Mouse (Mus musculus) MEL (cell line): ENCODE data around the gene Ubr1. TPM values are rescaled to one million over a fixed set of nuclear protein-coding genes. Genes with fewer than 3 reads are reported as not detected.

Experiments used
- DNase-seq: peaks from one replicate; pipeline ENCODE4 v3.0.0; 2011; ENCODE audit warnings: low read depth, low spot score
- H3K27ac ChIP-seq: 2 replicates; pipeline ENCODE4 v1.5.1; 2012; ENCODE audit warnings: low read depth, mild to moderate bottlenecking, control low read depth, low read length, moderate library complexity; ENCODE audit not compliant: control insufficient read depth
- H3K27me3 ChIP-seq, 2 experiments: fragments of 150-350 bp in 1 of 2; sonication (generic) in 1 of 2; 2 replicates each; pipeline ENCODE4 v1.6.1; 2012; ENCODE audit warnings: low read length in 2 of 2, mild to moderate bottlenecking in 2 of 2, improper control_type of control experiment in 1 of 2, moderate library complexity in 1 of 2; ENCODE audit not compliant: insufficient read depth in 2 of 2, control insufficient read depth in 1 of 2
- H3K36me3 ChIP-seq, 2 experiments: 2 replicates each; pipeline ENCODE4 v1.6.1; 2012 to 2014; ENCODE audit warnings: low read length in 2 of 2, improper control_type of control experiment in 1 of 2, inconsistent platforms in 1 of 2, mild to moderate bottlenecking in 1 of 2; ENCODE audit not compliant: insufficient read depth in 2 of 2, control insufficient read depth in 1 of 2
- H3K4me1 ChIP-seq, 2 experiments: fragments of 150-350 bp in 1 of 2; sonication (generic) in 1 of 2; 2 replicates each; pipeline ENCODE4 v1.6.1; 2012; ENCODE audit warnings: low read length in 2 of 2, improper control_type of control experiment in 1 of 2, mild to moderate bottlenecking in 1 of 2; ENCODE audit not compliant: insufficient read depth in 2 of 2, control insufficient read depth in 1 of 2
- H3K4me3 ChIP-seq, 2 experiments: fragments of 150-350 bp in 1 of 2; sonication (generic) in 1 of 2; 2 replicates each; pipeline ENCODE4 v1.5.1; 2012; ENCODE audit warnings: low read depth in 2 of 2, low read length in 2 of 2, mild to moderate bottlenecking in 2 of 2, moderate library complexity in 2 of 2, control low read depth in 1 of 2, improper control_type of control experiment in 1 of 2; ENCODE audit not compliant: control insufficient read depth in 1 of 2, insufficient read depth in 1 of 2
- H3K79me2 ChIP-seq: 2 replicates; pipeline ENCODE4 v1.6.1; 2012; ENCODE audit warnings: mild to moderate bottlenecking, low read length, moderate library complexity; ENCODE audit not compliant: control insufficient read depth, poor library complexity, insufficient read depth
- H3K9ac ChIP-seq: 2 replicates; pipeline ENCODE4 v1.6.1; 2012; ENCODE audit warnings: low read depth, mild to moderate bottlenecking, control low read depth, low read length, moderate library complexity; ENCODE audit not compliant: control insufficient read depth, poor library complexity, severe bottlenecking
- H3K9me3 ChIP-seq: fragments of 150-350 bp; sonication (generic); replicated peaks from 2 replicates; pipeline ENCODE4 v1.6.1; 2012; ENCODE audit warnings: mild to moderate bottlenecking, low read length, improper control_type of control experiment, moderate library complexity; ENCODE audit not compliant: insufficient read depth
- CHD2 ChIP-seq: IDR thresholded peaks from 2 replicates; pipeline ENCODE4 v1.6.1; 2011; ENCODE audit warnings: low read length, improper control_type of control experiment
- CTCF ChIP-seq, 3 experiments: IDR thresholded peaks in 2 of 3; conservative IDR thresholded peaks in 1 of 3; 2 replicates each; pipeline ENCODE4 v1.5.1; 2011 to 2012; ENCODE audit warnings: low read length in 3 of 3, low read depth in 2 of 3, mild to moderate bottlenecking in 2 of 3, improper control_type of control experiment in 1 of 3, inconsistent platforms in 1 of 3, mixed read lengths in 1 of 3, moderate library complexity in 1 of 3; ENCODE audit not compliant: control insufficient read depth in 1 of 3, insufficient read depth in 1 of 3, poor library complexity in 1 of 3, severe bottlenecking in 1 of 3
- EP300 ChIP-seq, 2 experiments: IDR thresholded peaks; 2 replicates each; pipeline ENCODE4 v1.6.1; 2011; ENCODE audit warnings: improper control_type of control experiment in 2 of 2, low read length in 2 of 2, low read depth in 1 of 2, mild to moderate bottlenecking in 1 of 2
- ETS1 ChIP-seq: IDR thresholded peaks from 2 replicates; pipeline ENCODE4 v1.6.1; 2012; ENCODE audit warnings: low read depth, mild to moderate bottlenecking, inconsistent platforms, low read length, improper control_type of control experiment, moderate library complexity
- GATA1 ChIP-seq: IDR thresholded peaks from 2 replicates; pipeline ENCODE4 v1.6.1; 2011; ENCODE audit warnings: low read depth, low read length, improper control_type of control experiment
- MXI1 ChIP-seq: IDR thresholded peaks from 2 replicates; pipeline ENCODE4 v1.6.1; 2011; ENCODE audit warnings: mild to moderate bottlenecking, low read depth, low read length, improper control_type of control experiment
- NELFE ChIP-seq: IDR thresholded peaks from 2 replicates; pipeline ENCODE4 v1.6.1; 2011; ENCODE audit warnings: low read depth, low read length, improper control_type of control experiment
- NRF1 ChIP-seq: IDR thresholded peaks from 2 replicates; pipeline ENCODE4 v1.6.1; 2014; ENCODE audit warnings: low read depth, mild to moderate bottlenecking, inconsistent platforms, low read length, improper control_type of control experiment, moderate library complexity; ENCODE audit not compliant: poor library complexity, insufficient read depth, severe bottlenecking
- POLR2A ChIP-seq, 2 experiments: IDR thresholded peaks; 2 replicates each; pipeline ENCODE4 v1.6.1; 2011 to 2012; ENCODE audit warnings: low read length in 2 of 2, mild to moderate bottlenecking in 2 of 2, control low read depth in 1 of 2, improper control_type of control experiment in 1 of 2, low read depth in 1 of 2, moderate library complexity in 1 of 2; ENCODE audit not compliant: control insufficient read depth in 1 of 2, insufficient read depth in 1 of 2, poor library complexity in 1 of 2
- RCOR1 ChIP-seq: IDR thresholded peaks from 2 replicates; pipeline ENCODE4 v1.6.1; 2012; ENCODE audit warnings: low read depth, mild to moderate bottlenecking, inconsistent platforms, low read length, improper control_type of control experiment
- SIN3A ChIP-seq: IDR thresholded peaks from 2 replicates; pipeline ENCODE4 v1.6.1; 2012; ENCODE audit warnings: low read length, improper control_type of control experiment, inconsistent platforms
- SMC3 ChIP-seq: IDR thresholded peaks from 2 replicates; pipeline ENCODE4 v1.6.1; 2011; ENCODE audit warnings: low read depth, low read length, improper control_type of control experiment
- TBP ChIP-seq: IDR thresholded peaks from 2 replicates; pipeline ENCODE4 v1.8.0; 2011; ENCODE audit warnings: low read depth, low read length, improper control_type of control experiment
- USF2 ChIP-seq, 2 experiments: IDR thresholded peaks; 2 replicates each; pipeline ENCODE4 v1.6.1; 2011 to 2012; ENCODE audit warnings: improper control_type of control experiment in 2 of 2, low read length in 2 of 2, borderline replicate concordance in 1 of 2, inconsistent platforms in 1 of 2, low read depth in 1 of 2, mild to moderate bottlenecking in 1 of 2; ENCODE audit not compliant: insufficient read depth in 1 of 2
- ZKSCAN1 ChIP-seq: IDR thresholded peaks from 2 replicates; pipeline ENCODE4 v1.6.1; 2012; ENCODE audit warnings: low read depth, mild to moderate bottlenecking, inconsistent platforms, low read length, improper control_type of control experiment, moderate library complexity
- ZMIZ1 ChIP-seq: IDR thresholded peaks from 2 replicates; pipeline ENCODE4 v1.6.1; 2012; ENCODE audit warnings: low read depth, mild to moderate bottlenecking, inconsistent platforms, low read length, improper control_type of control experiment, moderate library complexity
- polyA plus RNA-seq, 2 experiments: library from polyadenylated mRNA; stranded (reverse) in 1 of 2; unstranded in 1 of 2; fragments of >175 nt in 1 of 2; fragments of >200 nt in 1 of 2; gene quantifications; 2 replicates each; pipeline versions ENCODE4 v1.2.1 to v1.2.4; 2012; ENCODE audit warnings: low replicate concordance in 2 of 2, low read depth in 1 of 2; ENCODE audit not compliant: insufficient read length in 2 of 2, insufficient read depth in 1 of 2, missing spikeins in 1 of 2
- total RNA-seq: library from RNA; depleted of rRNA; stranded (reverse); fragments of 300-350 nt; gene quantifications from 2 replicates; pipeline ENCODE4 v1.2.3, GENCODE M21; 2012

The Ubr1 gene
- total and polyA plus RNA-seq, 3 experiments = 12.8 to 27.8 TPM; not detected in 1

DNA sequence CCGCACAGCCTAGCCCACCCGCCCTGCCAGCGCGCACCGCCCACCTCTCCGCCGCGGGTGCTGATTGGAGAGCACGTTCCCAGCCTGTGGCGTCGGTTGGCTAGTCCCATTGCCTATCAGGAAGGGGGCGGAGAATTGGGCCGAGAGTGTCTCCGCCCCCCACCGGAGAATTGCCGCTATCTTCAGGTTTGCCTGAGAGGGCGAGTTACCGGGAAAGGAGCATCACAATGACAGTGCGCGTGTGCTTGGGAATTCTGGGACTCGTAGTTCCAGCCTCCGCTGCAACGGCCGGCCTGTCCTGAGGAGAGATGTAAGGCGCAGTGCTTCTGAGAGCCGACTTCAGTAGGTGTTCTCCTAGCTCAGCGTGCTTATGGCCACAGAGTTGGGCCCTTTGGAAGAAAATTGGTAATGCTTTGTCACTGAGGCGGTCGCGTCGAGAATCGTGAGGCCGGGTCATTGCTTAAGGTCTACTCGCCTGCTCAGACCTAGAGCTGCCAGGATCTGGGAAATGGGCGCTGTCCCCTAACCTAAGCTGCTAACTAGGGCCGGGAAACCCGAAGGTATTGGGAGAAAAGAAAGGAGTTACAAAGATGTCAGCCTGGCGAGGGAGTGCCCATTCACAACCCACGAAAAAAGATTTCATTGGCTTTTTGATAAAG lies 120.0 kb downstream of the Ubr1 start, which contains the start of gene Ttbk2 (continued):
- no peak for TF ChIP-seq CTCF (IDR thresholded peaks at IDR 0.05 in 2 of 3, conservative IDR thresholded peaks at IDR 0.05 in 1 of 3; ENCODE audit: control insufficient read depth in 1 of 3, insufficient read depth in 1 of 3, low read depth in 2 of 3, low read length in 3 of 3, poor library complexity in 1 of 3, severe bottlenecking in 1 of 3)
- no peak for TF ChIP-seq SMC3
- TF ChIP-seq NRF1 = peak; percentile 89

GRCm38 (mm10) chr2:120849449-120850423 lies 120.8 kb downstream of the Ubr1 start, which contains the start of gene Cdan1:
Gene Cdan1, minus strand, starts transcription at chr2:120850128.
- H3K27me3 ChIP-seq = no peaks in the 10 kb centered on the region
- DNase-seq = peak; percentile 75

DNA sequence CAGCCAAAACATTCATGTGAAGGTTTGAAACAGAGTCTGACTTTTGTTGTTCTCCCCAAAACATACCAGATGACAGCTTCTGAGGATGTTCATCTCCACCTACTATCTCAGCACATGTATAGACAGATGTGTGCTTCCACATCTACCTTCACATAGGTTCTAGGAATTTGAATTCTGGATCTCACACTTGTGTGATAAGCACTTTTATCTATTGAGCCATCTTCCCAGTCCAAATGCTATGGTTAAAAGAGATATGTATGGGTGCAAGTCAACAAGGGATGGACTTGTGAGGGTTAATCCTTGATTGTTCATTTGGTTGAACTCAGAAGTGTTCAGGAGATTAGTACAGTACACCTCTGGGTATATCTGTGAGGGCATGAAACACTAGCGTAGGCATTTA lies 125.2 kb downstream of the Ubr1 start:
- Histone ChIP-seq H3K9me3 (no peaks in the 10 kb centered on the region), H3K4me3 (no peak overlapping the region), H3K27me3 (no peaks in the 10 kb centered on the region), H3K79me2 (peaks cover 5% of the 10 kb centered on the region), H3K9ac (no peak overlapping the region), H3K27ac (no peak overlapping the region), H3K36me3 (peaks cover 0 to 21% of the 10 kb centered on the region in 2 experiments; a peak in 2 of 4 replicates), H3K4me1 (peaks cover 4 to 20% of the 10 kb centered on the region in 2 experiments)
- TF ChIP-seq SIN3A (no peak), EP300 (IDR thresholded peaks at IDR 0.05; ENCODE audit: low read depth in 1 of 2, low read length in 2 of 2) (no peak), TBP (no peak), GATA1 (0 out of 2 replicates have a peak, but pooled peaks have one; percentile 31), RCOR1 (no peak), ETS1 (no peak)
- DNase-seq = no peak

More at GRCm38 (mm10) chr2:120849449-120850423, 120.8 kb downstream of the Ubr1 start, which contains the start of gene Cdan1:
- TF ChIP-seq ZMIZ1 = peak; percentile 4; the same call in 1 of the 2 replicates
- no peak for TF ChIP-seq USF2 (IDR thresholded peaks at IDR 0.05; ENCODE audit: borderline replicate concordance in 1 of 2, insufficient read depth in 1 of 2, low read depth in 1 of 2, low read length in 2 of 2)
- TF ChIP-seq CHD2 = no peak
- peak; percentile 38 to 87; a peak in 3 of 4 replicates for TF ChIP-seq POLR2A (IDR thresholded peaks at IDR 0.05; ENCODE audit: control insufficient read depth in 1 of 2, insufficient read depth in 1 of 2, low read depth in 1 of 2, low read length in 2 of 2, poor library complexity in 1 of 2)
- no peak for TF ChIP-seq MXI1
- peak; percentile 23; the same call in 1 of the 2 replicates for TF ChIP-seq NELFE
- TF ChIP-seq ZKSCAN1 = no peak
- Histone ChIP-seq H3K4me3 (peak within 1 kb of the TSS; percentile 95 to 99), H3K9ac (peak within 1 kb of the TSS; percentile 80), H3K36me3 (peaks cover 0 to 12% of the 10 kb centered on the region in 2 experiments; a peak in 2 of 4 replicates), H3K4me1 (peaks cover 8 to 16% of the 10 kb centered on the region in 2 experiments; a peak in 3 of 4 replicates), H3K9me3 (no peaks in the 10 kb centered on the region), H3K79me2 (peaks cover 5% of the 10 kb centered on the region), H3K27ac (peak within 1 kb of the TSS; percentile 30)
